Comparison of ENCODE assay signal across 11 mouse cellular contexts in genomic region chr3:50609341-50610012, GRCm38 (mm10).
DNase-seq lines count a peak whose midpoint lies in the region; ATAC-seq and TF ChIP-seq lines count a peak whose summit lies in the region.
"Had no signal": no experiment of that assay in that cellular context is flagged by ENCODE, and none has a peak within 500 bp of the region (broad histone marks: within the 10 kb centered on the region; RNA-seq: fewer than 3 reads in every experiment).

No protein-coding gene starts in this region.

- no peak overlapping the region for H3K9ac ChIP-seq in hindbrain, embryonic 15.5 days
- H3K9ac ChIP-seq in hindbrain, embryonic 13.5 days: no peak overlapping the region
- H3K9ac ChIP-seq in kidney, embryonic 15.5 days: no peak overlapping the region
- H3K9ac ChIP-seq in midbrain, postnatal 0 days (replicated peaks; ENCODE audit: low read length, poor library complexity, severe bottlenecking): no peak overlapping the region
- H3K9ac ChIP-seq: embryonic facial prominence, embryonic 15.5 days had no signal

- H3K4me2 ChIP-seq in hindbrain, embryonic 15.5 days: no peak overlapping the region
- H3K4me2 ChIP-seq in hindbrain, embryonic 13.5 days: no peak overlapping the region
- H3K4me2 ChIP-seq in kidney, embryonic 15.5 days: peak overlapping the region; percentile 27
- no peak overlapping the region for H3K4me2 ChIP-seq in midbrain, postnatal 0 days (ENCODE audit: low read depth, low read length, poor library complexity, severe bottlenecking)
- H3K4me2 ChIP-seq: embryonic facial prominence, embryonic 15.5 days had no signal

- 0 out of 2 replicates have a peak, but pooled peaks have one; percentile 15 for ATAC-seq in hindbrain, embryonic 15.5 days (ENCODE audit: low FRiP score, low read depth)
- ATAC-seq in hindbrain, embryonic 13.5 days (ENCODE audit: low FRiP score): no peak
- ATAC-seq in kidney, embryonic 15.5 days (replicated peaks; ENCODE audit: low FRiP score): peak; percentile 94
- ATAC-seq in midbrain, postnatal 0 days (ENCODE audit: low FRiP score): no peak

- H3K36me3 ChIP-seq in hindbrain, embryonic 15.5 days: no peaks in the 10 kb centered on the region
- no peaks in the 10 kb centered on the region for H3K36me3 ChIP-seq in hindbrain, embryonic 13.5 days
- no peaks in the 10 kb centered on the region for H3K36me3 ChIP-seq in kidney, embryonic 15.5 days
- H3K36me3 ChIP-seq in midbrain, postnatal 0 days (ENCODE audit: insufficient read depth, low read length): no peaks in the 10 kb centered on the region
- H3K36me3 ChIP-seq: embryonic facial prominence, embryonic 15.5 days had no signal

- no peaks in the 10 kb centered on the region for H3K4me1 ChIP-seq in hindbrain, embryonic 15.5 days (replicated peaks)
- peaks cover 4% of the 10 kb centered on the region; the same call in 1 of the 2 replicates for H3K4me1 ChIP-seq in hindbrain, embryonic 13.5 days (replicated peaks)
- peaks cover 11% of the 10 kb centered on the region for H3K4me1 ChIP-seq in kidney, embryonic 15.5 days
- H3K4me1 ChIP-seq in midbrain, postnatal 0 days (ENCODE audit: insufficient read depth, low read length): no peaks in the 10 kb centered on the region
- H3K4me1 ChIP-seq: embryonic facial prominence, embryonic 15.5 days had no signal

- H3K4me3 ChIP-seq in hindbrain, embryonic 15.5 days: no peak overlapping the region
- H3K4me3 ChIP-seq in hindbrain, embryonic 13.5 days: no peak overlapping the region
- H3K4me3 ChIP-seq in kidney, embryonic 15.5 days (replicated peaks): no peak overlapping the region
- no peak overlapping the region for H3K4me3 ChIP-seq in midbrain, postnatal 0 days (ENCODE audit: low read depth, low read length)
- H3K4me3 ChIP-seq: embryonic facial prominence, embryonic 15.5 days had no signal

- TF ChIP-seq CTCF in midbrain, postnatal 0 days (IDR thresholded peaks at IDR 0.05): no peak

- H3K27ac ChIP-seq in hindbrain, embryonic 15.5 days (replicated peaks): no peak overlapping the region
- no peak overlapping the region for H3K27ac ChIP-seq in hindbrain, embryonic 13.5 days
- H3K27ac ChIP-seq in kidney, embryonic 15.5 days: no peak overlapping the region
- H3K27ac ChIP-seq in midbrain, postnatal 0 days (ENCODE audit: low read depth, low read length): no peak overlapping the region
- H3K27ac ChIP-seq: embryonic facial prominence, embryonic 15.5 days had no signal

- no peaks in the 10 kb centered on the region for H3K27me3 ChIP-seq in hindbrain, embryonic 15.5 days
- H3K27me3 ChIP-seq in hindbrain, embryonic 13.5 days: no peaks in the 10 kb centered on the region
- no peaks in the 10 kb centered on the region for H3K27me3 ChIP-seq in kidney, embryonic 15.5 days
- H3K27me3 ChIP-seq in midbrain, postnatal 0 days (ENCODE audit: insufficient read depth, low read length): no peaks in the 10 kb centered on the region
- H3K27me3 ChIP-seq: embryonic facial prominence, embryonic 15.5 days had no signal

- 46% methylated on average over 11 of the region's 11 CpGs for WGBS in hindbrain, embryonic 15.5 days
- 48% methylated on average over 11 of the region's 11 CpGs for WGBS in hindbrain, embryonic 13.5 days
- WGBS in kidney, embryonic 15.5 days: 28% methylated on average over 11 of the region's 11 CpGs
- WGBS in midbrain, postnatal 0 days: 58% methylated on average over 11 of the region's 11 CpGs

- no peaks in the 10 kb centered on the region for H3K9me3 ChIP-seq in hindbrain, embryonic 15.5 days
- H3K9me3 ChIP-seq in hindbrain, embryonic 13.5 days: no peaks in the 10 kb centered on the region
- no peaks in the 10 kb centered on the region for H3K9me3 ChIP-seq in kidney, embryonic 15.5 days (replicated peaks)
- H3K9me3 ChIP-seq in midbrain, postnatal 0 days (ENCODE audit: low read length): no peaks in the 10 kb centered on the region
- H3K9me3 ChIP-seq: embryonic facial prominence, embryonic 15.5 days had no signal

- DNase-seq in embryo, embryonic 11.5 days (ENCODE audit: low read depth, low spot score): peak; percentile 20
- DNase-seq in midbrain, postnatal 0 days (ENCODE audit: low spot score): peak; percentile 19
- no peak for DNase-seq in thymus, postnatal 0 days (ENCODE audit: low spot score)
- DNase-seq in urinary bladder, postnatal 4 days (ENCODE audit: low spot score in 2 of 2): no peak
- no peak for DNase-seq in c-Kit-positive CD71-positive TER-119-positive erythroid progenitor cells, embryonic 14.5 days (ENCODE audit: low spot score)
- DNase-seq: gastrocnemius, postnatal 14 days; heart, postnatal 14 days had no signal

Comparison
In these comparisons a context has a peak if more than half of its experiments do, and no peak if none do; other contexts are left out.
1. ATAC-seq: peak in hindbrain, embryonic 15.5 days (single experiment) and kidney, embryonic 15.5 days (single experiment); none in hindbrain, embryonic 13.5 days (single experiment) and midbrain, postnatal 0 days (single experiment).
2. DNase-seq: peak in embryo, embryonic 11.5 days (single experiment) and midbrain, postnatal 0 days (single experiment); none in thymus, postnatal 0 days (single experiment), urinary bladder, postnatal 4 days (0 of 2) and c-Kit-positive CD71-positive TER-119-positive erythroid progenitor cells, embryonic 14.5 days (single experiment).